Mouse (Mus musculus) adrenal gland, postnatal 4 days (tissue): Measurements from ENCODE around the gene Dmgdh. TPM values are rescaled to one million over a fixed set of nuclear protein-coding genes. Genes with fewer than 3 reads are reported as not detected.

ENCODE experiments used
- DNase-seq, 2 experiments: peaks; one replicate each; pipeline ENCODE4 v3.0.0; 2021 to 2022; ENCODE audit warnings: low spot score in 2 of 2, mixed read lengths in 2 of 2
- total RNA-seq, 2 experiments: library from RNA; stranded (reverse); gene quantifications; 2 replicates each; pipeline ENCODE4 v1.2.3; 2021

Gene Dmgdh
- total RNA-seq, 2 experiments from 2014 or later, result 2.2 to 14.3 TPM

- no peak for DNase-seq
These were observed 33.0 kb downstream of the Dmgdh start for GRCm38 (mm10) chr13:93707271-93707670.

DNA sequence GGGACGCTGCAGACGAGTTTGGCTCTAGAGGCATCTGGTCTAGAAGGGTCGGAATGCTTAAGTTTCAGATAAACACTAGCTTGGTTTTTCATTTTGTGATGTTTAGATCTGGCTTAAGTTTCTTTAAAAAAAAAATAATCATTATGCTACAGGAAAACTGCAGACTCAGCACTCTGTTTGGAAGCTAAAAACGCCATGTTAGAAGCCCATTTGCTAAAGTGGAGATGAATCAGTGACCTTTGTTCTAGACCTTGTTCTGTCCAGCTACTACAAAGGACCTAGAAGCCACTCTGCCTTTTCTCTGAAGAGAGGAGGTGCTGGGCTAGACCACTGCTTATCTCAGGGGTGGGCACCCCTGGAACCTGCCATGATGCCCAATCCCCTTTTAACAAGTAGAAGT is 36.1 kb downstream of the Dmgdh start:
- DNase-seq, result no peak

DNA sequence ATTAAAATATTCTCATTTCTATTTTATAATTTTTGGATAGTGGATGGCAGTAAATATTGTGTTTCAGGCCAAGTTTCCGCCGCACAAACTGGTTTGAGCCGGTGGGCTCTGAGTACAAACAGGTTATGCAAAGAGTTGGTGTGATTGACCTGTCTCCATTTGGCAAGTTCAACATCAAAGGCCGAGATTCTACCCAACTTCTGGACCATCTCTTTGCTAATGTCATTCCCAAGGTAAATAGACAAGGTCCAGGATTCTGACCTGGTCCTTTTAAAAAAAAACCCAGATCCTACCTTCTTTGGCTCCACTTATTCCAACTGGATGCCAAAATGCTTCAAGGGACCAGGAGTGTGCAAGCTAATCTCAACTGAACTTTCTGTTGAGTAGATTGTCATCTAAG is 37.0 kb downstream of the Dmgdh start:
- no peak for DNase-seq

DNA sequence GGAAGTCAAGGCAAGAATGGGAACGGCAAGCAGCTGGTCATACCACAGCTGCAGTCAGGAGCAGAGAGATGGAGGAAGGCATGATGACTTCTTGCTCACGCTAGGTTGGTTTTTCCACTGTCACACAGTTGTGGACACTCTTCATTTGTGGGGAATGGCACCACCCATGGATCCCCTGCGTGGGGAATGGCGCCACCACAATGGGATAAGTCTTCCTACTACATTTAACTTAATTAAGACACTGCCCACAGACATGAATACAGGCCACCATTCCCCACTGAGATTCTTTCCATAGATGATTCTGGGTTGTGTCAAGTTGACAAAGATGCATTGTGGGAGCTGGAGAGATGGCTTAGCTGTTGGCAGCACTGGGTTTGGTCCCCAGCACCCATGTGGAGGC is 38.1 kb downstream of the Dmgdh start:
- no peak for DNase-seq

DNA sequence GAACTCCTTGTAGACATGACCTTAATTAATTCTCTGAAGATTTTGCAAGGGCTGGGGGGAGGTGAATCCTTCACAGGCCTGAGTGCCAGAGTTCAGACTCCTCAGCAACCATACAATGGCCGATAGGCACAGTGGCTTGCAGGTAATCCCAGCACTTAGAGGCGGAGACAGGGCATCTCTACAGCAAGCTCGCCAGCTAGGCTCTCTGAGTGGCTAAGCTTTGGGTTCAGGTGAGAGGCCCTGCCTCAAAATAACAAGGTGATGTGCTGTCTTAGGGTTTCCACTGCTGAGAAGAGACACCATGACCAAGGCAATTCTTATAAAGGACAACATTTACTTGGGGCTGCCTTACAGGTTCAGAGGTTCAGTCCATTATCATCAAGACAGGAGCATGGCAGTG is 39.6 kb downstream of the Dmgdh start:
- no peak for DNase-seq

- no peak for DNase-seq
These were observed 42.9 kb downstream of the Dmgdh start for GRCm38 (mm10) chr13:93717113-93717512.

GRCm38 (mm10) chr13:93718948-93719347 is 44.7 kb downstream of the Dmgdh start:
- DNase-seq, result peak in 1 of 2 experiments; percentile 33

DNA sequence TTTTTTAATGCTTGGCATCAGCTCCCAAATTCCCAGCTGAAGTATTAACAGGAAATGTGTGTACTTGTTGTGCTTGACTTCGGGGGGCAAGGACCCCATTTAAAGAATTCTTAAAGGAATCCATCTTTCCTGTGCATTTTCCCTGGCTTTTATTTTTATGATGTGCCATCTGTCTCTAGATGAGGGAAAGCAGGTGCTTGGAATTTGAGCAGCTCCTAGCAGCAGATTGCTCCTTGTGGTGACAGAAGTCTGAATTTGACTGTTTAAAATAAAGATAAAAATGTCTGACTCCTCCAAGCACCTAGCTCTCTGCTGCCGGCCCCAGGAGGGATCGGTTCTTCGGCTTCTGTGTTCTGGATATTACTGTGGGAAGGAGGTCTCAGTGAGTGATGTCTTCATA is 47.7 kb downstream of the Dmgdh start:
- no peak for DNase-seq

DNA sequence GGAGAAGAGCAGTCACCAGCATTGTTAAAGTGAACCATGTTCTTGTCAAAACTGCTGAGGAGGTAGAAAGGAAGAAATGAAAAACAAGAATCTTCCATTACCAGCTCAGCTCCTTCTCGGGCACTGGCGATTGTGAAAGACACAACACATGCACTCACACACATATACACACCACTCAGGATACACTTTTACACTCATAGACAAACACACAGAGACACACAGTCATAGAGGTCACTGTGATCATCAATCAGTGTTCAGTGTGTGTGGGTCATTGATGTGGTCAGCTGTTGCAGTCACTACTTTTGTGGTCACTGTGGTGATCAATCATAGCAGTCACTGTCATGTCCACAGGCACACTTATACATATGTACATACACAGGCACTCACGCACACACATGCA is 49.2 kb downstream of the Dmgdh start:
- DNase-seq, result no peak

DNA sequence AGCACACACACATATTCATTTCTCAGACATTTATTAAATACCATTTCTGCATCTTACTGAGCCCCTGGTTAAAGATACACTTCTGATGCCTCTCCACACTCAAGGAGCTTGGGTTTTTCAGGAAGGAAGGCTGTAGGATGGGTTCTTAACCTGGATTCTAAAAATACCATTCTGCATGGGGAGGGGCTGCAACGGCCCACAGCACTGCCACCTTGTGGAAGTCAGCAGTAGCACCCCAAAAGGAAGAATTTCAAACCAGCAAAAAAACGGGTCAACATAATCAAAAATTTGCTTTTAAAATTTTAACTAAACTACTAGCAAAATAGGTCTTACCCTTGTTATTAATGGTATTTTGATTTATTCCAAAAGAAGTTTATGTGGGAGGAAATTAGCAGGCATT is 50.0 kb downstream of the Dmgdh start:
- DNase-seq, result no peak

GRCm38 (mm10) chr13:93735131-93735636 is 61.0 kb downstream of the Dmgdh start:
- DNase-seq, result no peak

DNA sequence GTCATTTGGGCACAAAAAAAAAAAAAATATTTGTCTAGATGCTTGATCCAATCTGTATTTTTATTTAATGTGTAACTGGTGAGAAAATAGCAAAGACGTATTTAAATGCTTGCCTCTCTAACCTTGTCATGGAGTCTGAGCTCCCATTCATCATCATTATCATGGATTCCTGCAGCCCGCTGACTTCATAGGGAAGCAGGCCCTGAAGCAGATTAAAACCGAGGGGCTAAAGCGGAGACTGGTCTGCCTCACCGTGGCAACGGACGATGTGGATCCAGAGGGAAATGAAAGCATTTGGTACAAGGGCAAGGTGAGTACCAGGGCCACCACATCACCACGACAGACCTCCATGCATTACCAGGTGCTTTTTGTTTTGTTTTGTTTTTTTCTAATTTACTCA is 69.9 kb downstream of the Dmgdh start:
- no peak for DNase-seq

DNA sequence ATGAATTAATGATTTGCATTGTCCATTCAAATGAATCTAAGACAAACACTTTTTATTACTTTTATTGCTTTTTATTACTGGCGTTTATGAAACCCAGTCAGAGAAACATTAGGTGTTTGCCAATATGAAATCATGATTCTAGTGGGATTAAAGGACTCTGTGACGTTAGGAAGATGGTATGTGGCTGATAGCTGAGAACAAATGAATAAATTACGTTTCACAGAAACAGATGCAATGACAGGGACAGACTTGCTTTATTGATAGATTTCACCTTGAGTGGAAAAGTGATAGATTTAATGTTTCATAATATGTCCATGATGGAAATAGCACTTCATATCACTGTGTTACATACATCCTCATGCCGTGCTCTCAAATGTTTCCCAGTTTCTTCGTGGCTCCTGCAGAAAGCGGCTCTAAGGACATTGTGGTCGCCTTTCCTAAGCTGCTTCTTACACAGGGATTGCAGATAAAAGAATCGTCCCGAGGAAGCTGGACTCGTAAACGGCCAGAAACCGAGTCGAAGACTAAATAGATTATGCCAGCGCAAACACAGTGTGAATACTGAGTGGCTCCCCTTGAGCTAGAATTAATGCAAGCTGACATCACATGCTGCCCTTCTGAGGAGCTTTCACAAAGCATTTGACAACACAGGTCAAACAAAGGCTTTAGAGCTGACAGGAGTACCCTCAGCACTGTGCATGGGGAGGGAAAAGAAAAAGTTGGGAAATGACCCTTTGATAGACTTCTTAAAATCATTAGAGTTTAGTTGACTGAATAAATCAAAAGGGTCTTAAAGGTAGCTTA is 78.6 kb downstream of the Dmgdh start:
- DNase-seq, result no peak

GRCm38 (mm10) chr13:93755084-93755483 is 80.9 kb downstream of the Dmgdh start:
- DNase-seq, result no peak

DNA sequence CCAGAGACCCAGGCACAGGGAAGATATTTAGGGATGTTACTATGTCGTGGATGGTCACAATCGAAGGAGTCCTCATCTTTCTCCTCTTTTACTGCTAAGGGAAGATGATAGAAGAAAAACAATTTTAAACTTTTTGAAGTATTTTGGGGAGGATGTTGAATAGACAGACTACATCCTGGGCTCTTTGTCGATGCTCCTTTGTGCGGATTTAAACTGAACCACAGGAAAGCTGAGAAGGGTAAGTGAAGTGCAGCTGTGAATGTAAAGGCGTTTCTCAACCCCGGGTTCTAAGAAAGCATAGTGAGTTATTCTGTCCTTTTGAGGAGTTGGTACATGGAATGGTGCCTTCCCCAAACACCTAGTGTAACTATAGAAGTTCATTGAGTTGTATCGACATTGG is 82.4 kb downstream of the Dmgdh start:
- DNase-seq, result no peak

GRCm38 (mm10) chr13:93757514-93757913 is 83.3 kb downstream of the Dmgdh start:
- no peak for DNase-seq

- DNase-seq, result no peak
These were observed 84.1 kb downstream of the Dmgdh start for GRCm38 (mm10) chr13:93758149-93758898.

- no peak for DNase-seq
These were observed 87.6 kb downstream of the Dmgdh start for GRCm38 (mm10) chr13:93761831-93762230.

DNA sequence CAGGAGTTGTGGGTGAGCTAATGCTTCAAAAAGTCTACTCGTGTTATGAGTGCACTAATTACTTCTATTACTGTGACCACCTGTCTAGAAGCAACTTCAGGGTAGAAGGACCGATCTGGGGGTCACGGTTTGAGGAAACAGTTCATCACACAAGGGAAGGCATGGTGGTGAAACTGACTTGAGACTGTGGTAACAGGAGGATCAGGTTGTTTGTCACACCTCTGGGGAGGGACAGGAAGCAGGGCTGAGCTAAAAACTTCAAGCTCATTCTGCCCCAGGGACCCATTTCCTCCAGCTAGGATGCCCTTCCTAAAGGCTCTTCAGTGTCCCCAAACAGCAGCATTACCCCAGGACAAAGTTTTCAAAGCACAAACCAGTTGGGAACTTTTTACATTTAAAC is 88.6 kb downstream of the Dmgdh start:
- no peak for DNase-seq

DNA sequence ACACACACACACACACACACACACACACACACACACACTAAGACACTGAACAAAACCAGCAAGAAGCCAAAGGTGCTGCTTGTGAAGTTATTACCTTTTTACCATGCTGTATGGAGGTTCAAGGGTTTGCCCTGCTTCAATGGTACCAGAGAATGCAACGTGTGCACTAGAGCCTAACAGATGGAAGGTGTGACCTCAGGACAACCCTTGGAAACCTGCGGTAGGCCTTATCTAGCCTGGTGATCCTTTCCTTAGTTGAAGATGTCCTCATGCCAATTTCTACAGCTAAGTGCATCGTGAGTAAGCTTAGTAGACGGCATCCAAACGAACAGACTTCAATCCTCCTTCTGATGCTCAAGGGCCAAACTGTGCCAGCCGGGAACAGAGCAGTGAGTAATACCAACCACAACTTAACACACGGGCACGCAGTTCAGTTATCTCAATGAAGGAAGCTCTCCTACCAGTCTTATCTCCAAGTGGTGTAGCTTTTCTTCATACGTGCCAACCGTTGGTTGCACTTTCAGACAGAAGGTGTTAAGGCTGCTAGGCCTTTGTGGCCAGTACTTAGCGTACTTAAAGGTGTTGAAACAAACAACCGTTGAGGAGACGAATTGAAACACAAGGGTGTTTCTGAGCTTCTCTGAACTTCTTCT is 90.2 kb downstream of the Dmgdh start:
- DNase-seq, result no peak

DNA sequence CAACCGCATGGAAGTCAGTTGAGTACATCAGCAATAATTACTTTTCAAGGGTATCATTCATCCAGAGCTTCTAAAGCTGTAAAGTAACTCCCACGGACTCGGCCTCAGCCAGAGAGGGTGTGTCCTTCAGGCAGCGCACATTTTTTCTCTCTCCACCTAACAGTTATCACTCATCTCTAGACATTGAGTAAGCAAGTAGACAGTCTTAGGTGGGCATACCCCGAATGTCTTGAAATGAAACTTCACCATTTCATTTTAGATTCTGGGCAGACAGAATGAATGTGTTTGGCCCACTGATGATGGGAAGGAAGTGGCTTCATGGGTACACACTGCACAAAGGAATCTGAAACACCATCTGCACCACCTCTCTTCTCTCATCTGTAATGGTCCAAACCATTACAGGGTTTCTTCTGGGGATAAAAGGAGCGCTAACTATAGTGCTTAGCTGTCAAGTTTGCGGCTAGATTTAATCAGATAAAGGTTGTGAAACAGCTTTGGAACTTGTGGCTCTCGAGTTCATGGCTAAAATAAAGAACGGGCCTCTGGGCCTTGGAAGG is 96.9 kb downstream of the Dmgdh start:
- no peak for DNase-seq
